Mouse (Mus musculus): ENCODE results near the gene Sppl3.
"Not testable (repeated sequence)": the region's sequence is repeated elsewhere in the genome, so short reads cannot be mapped to it uniquely, and the experiment has no call there.

The Sppl3 gene

DNA sequence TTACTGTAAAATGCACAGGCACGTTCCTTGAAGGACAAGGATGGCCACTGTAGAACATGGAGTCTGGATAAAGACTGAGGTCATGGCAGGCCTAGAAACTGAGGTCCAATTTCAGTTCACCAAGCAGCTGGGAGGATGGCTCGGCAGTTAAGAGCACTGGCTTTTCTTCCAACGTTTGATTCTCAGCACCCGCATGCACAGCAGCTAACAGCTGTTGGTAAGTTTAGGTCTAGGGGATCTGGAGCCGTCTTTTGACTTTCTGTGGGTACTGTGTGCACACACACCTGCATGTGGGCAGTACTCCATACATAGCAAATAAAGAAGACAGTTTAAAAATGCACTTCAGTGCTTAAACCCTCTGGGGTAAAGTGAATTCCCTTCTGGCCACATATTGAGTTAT lies 70.7 kb downstream of the Sppl3 start:
- no peak for DNase-seq

DNA sequence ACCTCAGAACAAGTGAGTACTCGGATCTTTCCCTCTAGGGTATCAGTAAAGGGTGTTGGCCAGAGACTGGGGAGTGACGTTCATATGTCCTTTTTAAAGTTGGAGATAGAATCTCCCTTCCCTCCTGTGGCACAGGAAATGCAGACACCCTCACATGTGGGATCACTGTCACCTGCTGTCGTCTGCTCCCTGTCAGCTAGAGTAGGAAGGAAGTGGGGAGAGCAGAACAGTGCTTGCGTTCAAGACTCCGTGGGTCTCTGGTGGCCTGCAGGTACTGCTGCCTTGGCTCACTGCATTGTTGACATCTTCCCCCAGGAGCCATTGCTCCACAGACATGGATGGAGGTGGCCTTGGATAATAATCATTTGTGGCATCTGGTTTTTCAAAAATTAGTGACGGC lies 72.6 kb downstream of the Sppl3 start:
- no peak for DNase-seq

DNA sequence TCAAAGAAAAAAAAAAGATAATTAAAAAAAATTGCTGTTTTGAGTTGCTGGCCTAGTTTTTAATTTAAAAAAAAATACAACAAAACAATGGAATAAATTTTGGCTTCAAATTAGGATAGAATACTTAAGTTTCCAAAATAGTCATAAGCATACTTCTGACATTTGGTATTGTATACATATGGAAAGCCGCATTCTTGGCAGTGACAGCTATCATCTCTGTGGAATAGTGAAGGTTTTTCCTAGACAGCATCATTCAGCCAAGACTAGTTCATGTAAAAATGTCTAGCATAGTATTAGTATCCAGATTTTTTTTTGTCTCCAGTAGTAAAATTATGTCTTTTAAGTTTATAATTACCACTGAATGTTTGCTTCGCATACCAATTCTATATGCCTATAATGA lies 74.7 kb downstream of the Sppl3 start:
- DNase-seq: no peak

DNA sequence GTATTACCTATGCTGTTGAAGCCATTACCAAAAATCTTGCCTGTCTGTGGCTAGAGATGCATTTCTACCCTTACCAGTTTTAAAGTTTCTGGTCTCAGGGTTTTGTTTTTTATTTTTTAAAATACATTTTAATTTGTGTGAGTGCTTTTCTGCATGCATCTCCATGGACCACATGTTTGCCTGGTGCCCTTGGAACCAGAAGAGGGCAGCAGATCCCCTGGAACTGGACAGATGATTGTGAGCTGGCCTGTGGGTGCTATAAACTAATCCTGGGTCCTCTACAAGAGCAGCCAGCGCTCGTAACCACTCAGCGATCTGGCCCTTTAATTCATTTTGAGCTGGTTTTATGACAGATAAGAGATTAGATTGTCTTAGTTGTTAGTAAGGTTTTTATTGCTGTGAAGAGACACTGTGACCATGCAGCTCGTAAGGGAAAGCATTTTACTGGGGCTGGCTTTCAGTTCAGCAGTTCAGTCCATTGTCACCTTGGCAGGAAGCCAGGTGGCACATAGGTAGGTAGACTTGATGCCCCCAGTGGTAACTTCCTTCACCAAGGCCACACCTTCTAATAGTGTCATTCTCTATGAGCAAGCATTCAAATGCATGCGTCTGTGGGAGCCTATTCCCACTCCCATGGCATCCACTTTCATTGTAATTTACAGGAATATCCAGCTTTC lies 78.8 kb downstream of the Sppl3 start:
- no peak for DNase-seq

DNA sequence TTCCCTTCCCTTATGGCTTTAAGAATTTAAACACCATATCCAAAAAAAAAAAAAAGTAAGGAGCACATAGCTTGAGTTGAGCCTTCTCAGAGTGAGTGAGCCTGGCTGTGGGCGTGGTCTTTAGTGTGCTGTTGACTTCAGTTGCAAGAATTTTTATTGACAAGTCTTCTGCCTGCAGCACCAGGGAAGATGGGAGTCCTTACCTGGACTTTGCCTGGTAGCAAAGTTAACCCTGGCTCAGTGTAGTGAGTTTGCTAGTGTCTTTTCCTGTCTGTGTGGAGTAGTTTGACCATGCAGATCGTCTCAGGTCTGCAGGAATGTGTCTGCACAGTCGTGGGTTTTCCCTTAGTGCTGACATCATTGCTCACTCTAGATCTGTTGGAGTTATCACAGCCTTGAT lies 80.1 kb downstream of the Sppl3 start:
- no peak for DNase-seq

DNA sequence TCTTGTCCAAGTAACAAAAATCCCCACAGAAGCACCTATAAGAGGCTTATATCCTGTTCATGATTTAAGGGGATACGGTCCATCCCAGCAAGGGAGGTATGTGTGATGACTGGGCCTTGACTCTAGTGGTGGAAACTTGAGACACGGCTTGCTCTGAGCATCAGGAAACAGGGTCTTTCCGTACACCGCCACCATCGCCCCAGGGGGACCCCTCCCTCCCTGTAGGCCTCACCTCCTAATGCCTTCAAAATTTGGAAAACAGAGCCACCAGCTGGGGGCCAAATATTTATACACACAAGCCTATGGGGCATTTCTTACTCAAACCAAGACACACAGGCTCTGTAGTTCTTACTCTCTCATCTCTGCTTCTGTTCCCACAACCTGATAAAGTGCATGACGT lies 80.8 kb downstream of the Sppl3 start:
- DNase-seq: no peak

DNA sequence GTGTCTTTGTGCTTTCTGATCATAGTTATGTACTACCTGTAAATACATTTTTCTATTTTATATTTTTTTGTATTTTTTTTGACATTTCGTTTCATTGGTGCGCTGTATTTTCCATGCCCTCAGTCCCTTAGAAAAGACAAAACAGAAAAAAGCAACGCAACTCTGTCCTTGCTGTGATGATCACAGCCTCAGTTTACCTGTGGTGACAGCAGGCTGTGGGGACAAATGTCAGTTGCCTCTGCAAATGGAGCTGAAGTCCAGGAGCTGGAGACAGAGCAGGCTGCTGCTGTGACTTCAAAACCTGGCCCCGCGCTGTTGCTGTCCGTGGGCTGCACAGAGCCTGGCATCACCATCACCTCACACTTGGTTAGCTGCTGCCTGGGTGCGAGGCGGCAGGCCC lies 87.3 kb downstream of the Sppl3 start, which contains the start of gene Gm10401:
Gene Gm10401, minus strand, starts transcription at position 101 of the 400 bp plus-strand sequence.
- no peak for DNase-seq

DNA sequence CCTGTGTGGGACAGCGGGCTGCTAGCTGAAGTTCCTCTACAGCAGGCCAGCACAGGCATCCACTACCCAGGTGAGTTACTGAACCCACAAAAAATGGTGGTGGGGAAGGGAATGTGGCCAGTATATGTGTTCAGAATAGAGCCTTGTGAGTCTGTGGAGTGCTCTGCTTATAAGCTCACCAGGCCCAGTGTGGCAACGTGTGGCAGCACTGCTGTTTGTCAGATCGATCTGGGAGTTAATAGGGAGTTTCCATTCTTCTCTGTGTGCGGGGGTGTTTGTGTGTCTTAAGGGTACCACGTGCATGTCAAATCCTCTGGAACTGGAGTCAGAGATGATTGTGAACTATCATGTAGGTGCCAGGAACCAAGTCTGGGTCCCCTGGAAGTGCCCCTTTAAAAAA lies 88.6 kb downstream of the Sppl3 start:
- no peak for DNase-seq

DNA sequence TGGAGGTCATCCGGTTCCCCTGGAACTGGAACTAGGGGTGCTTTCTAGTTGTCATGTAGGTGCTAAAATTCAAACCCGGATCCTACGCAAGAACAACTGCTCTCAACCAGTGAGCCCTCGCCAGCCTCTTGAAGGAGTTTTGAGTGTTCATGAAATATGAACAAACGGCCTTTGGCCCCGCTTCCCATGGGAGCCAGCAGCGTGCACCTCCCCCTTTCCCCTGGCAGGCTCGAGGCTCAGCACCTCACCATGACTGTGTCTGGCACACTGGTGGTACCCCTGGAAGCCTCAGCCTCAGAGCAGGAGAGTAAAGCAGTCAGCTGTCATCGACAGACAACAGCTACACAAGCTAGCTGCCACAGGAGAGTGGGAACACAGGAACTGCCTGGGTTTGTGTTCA lies 89.1 kb downstream of the Sppl3 start:
- DNase-seq: no peak

DNA sequence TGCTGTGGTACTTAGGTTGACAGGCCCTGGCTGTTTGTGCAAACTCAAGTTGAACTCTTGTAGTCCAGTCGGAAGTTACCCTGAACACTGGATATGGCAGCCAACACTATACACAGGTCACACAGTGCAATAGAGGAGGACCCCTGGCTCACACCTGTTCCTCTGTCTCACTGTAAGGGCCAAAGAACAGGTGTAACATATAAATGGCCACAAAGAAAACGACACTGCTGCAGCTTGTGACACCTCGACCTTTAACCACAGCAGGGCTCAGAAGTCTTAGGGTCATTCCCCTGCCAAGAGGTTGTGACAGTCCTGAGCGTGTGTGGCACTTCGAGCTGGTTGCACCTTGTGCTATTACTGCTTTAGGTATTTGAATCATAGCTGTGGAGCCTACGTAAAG lies 89.5 kb downstream of the Sppl3 start:
- no peak for DNase-seq

DNA sequence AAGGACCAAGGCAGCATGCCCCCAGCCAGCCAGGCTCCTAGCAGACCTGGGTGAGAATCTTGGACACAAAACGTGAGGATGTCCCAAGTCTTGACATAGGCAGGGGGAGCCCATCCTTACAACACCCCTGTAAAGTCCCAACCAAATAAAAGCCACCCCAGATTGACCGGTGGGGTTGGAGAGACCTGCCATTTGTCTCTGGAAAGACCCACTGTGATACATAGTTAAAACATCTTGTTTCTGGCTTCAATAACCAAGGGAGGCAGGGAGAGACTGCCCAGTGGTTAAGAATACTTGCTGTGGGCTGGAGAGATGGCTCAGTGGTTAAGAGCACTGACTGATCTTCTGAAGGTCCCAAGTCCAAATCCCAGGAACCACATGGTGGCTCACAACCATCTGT lies 91.3 kb downstream of the Sppl3 start:
- DNase-seq: no peak

DNA sequence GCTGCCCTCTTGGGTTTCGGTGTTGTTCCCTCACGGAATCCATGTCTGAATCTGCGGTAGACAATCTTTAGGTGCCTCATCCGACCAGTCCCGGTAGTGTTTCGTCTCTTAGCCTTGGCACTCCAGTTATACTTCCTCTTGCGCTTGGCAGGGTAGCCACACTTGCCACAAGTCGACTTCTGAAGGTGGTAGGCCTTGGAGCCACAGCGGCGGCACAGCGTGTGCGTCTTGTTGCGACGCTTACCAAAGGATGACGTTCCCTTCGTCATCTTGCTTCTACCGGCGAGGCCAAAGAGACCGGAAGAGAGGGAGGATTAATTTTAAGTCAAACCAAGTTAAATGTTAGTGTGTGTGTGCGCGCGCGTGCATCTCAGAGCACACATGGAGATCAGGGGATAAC lies 92.3 kb downstream of the Sppl3 start:
- DNase-seq: not testable (repeated sequence)

DNA sequence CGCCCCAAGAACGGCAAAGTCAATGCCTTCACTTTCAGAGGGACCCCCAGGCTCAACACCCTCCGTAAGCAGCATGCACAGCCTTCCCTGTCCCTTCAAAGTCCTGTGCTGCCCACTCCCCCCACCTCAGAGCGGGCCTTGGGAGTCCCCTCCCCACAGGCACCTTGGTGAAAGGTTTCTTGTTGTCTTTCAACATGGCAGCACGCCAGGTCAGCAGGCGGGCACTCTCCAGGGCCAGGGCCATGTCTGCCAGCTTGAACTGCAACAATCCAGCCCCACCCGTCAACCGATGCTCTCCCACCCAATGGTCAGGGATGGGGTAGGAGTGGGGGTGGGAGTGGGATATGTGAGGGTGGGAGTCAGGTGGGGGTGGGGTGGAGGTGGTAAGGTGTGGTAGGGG lies 100.2 kb downstream of the Sppl3 start:
- DNase-seq: no peak

DNA sequence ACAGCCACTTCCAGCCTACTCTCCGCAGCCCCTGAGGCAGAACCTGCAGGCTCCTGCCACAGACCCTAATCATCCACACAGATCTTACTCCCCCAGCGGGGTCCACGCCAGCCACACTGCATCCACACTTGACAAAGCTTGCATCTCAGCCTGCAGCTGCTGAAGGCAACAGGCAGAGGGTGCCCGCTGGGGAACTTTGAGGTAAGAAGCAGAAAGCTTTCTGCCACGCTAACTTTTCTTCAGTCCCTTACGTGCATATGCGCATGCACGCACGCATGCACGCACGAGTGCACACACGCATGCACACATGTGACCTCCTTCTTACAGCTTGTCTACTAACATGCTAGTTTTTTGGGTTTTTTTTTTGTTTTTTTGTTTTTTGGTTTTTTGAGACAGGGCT lies 102.3 kb downstream of the Sppl3 start:
- DNase-seq: no peak

DNA sequence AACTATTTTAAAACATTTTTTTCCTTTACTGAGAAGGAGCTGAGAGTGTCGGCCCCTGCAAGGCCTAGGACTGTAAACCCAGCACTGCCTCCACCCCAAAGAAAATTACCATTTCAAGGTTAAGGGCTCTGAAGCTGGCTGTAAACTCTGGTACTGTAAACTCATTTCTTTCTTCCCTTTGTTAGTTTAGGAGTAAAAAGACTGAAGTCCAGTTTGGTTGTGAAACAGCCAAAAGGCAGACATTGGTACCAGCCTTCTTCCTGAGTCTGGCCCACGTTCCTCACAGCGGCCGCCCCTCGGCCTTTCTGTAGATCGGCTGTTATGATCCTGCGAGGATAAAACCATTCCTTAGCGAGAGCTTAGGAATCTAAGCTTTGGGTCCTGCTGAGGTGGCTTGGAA lies 103.6 kb downstream of the Sppl3 start:
- no peak for DNase-seq

DNA sequence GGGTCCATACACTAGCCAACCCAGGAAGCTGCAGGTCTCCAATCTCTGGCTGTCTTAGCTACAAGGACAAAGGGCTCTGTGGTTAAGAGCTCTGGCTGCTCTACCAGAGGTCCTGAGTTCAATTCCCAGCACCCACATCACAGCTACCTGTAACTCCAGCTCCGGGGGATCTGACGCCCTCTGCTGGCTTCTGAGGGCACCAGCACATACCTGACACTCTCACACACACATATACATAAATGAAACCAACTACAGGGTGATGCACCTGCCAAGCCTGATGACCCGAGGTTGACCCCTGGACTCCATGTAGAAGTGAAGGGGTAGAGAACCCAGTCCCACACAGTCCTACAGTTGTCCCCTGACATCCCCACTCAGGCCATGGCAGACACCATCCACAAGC lies 105.5 kb downstream of the Sppl3 start:
- no peak for DNase-seq

DNA sequence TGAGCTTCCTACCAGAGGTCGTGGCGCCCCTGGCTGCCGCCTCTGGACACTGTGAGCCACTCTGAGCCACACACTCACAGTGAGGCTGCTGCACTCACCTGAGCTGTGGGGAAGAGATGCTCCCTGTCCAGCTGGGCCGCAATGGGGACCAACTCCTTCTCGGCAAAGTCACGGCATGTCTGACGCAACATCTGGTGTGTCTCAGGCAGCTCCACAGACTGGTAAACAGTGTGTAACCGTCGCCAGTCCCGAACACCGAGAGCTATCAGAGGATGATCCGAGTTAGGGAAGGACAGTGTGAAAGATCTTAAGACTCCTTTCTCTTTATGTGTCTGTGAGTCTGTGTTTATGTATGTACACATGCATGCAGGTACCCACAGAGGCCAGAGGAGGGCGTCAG lies 106.5 kb downstream of the Sppl3 start:
- no peak for DNase-seq

DNA sequence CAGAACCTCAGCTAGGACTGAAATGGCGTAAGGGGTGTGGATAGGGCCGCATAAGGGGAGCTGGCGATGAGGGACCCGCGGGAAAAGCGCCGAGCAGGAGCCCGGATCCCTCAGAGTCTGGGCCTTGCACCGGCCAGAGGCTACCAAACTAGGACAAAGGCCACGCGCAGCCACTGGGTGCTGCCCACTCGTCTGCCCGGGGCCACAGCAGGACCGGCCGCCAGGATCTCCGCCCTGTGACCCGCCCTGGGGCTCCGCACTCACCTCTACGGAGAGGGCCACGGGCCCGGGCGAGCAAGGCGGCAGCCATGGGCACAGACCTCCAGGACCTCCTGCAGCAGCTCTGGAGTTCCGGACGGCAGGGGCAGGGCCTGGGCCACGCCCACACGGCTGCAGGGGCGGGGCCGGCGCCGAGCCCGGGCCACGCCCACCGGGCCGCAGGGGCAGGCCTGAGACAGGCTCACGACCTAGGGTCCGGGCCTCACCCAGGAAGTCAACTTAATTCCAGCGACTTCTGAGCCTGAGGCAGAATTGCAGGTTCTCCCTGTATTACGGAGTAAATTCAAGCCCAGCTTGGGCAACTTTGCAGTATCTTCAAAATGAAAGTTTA lies 108.1 kb downstream of the Sppl3 start, which contains the start of gene Acads:
Gene Acads, minus strand, starts transcription at position 386 of the 610 bp plus-strand sequence.
- peak; percentile 35 to 72 for DNase-seq

DNA sequence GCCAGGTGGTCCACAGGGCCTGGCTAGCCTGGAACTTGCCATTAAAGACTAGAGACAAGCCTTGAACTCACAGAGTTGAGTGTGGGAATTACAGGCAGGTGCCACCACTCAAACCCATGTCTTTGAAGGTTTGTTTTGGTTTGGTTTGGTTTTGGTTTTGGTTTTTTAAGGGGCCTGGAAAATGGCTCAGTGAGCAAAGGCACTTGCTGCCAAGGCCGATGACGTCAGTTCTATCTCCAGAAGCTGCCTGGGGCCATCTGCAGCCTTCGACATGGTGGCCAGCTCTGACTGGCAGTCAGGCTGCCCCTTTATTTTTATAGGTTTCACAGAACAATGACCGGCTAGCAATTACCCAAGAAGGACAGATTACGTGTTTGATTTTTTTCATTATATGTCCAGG lies 110.0 kb downstream of the Sppl3 start:
- peak; percentile 62 to 68 for DNase-seq

DNA sequence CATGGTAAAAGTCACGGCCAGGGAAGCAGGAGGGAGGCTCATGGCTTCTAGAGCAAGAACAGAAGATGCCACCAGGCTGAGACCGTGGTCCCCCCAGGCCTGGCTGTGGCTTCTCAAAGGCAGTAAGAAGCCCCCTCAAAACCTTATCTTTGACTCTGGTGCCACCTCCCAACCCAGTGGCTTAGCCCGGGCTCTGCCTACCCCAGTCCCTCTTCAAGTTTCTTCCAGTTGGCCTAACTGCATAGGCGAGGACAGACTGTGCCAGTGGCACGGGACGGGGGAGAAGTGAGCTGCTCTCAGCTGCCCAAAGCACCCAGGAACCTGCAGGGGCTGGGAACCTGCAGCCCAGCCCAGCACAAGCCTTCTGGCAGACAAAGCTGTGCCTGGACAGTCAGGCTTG lies 113.8 kb downstream of the Sppl3 start:
- DNase-seq: no peak

DNA sequence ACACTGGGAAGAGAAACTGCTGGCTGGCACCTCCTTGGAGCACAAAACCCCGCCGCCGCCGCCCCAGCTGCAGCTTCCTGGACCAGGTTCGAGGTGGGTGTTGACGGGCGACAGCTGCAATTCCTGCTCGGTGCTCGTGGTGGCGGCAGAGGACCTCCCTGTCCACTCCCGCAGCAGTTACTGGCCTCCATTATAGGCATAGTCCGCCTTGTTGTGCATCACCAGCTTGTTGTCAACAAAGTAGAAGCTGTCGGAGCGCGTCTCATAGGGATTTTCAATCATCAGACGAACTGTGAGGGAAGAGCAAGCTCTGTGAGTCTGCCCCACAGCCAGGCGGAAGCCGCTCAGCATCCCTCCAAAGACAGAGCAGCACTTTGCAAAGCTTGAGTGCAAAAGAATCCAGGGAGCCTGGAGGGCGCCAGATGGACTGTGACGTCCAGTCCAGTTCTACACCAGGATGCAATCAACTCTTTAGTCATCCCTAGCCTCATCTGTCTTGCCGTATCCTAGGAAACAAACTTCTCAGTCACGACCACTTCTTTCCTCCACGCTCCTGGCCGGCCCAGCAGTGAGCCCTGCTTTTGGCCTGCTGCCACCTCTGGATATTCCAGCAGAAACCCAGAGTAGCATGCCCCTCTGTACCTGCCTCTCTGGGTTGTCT lies 114.4 kb downstream of the Sppl3 start:
- peak; percentile 88 to 92 for DNase-seq

DNA sequence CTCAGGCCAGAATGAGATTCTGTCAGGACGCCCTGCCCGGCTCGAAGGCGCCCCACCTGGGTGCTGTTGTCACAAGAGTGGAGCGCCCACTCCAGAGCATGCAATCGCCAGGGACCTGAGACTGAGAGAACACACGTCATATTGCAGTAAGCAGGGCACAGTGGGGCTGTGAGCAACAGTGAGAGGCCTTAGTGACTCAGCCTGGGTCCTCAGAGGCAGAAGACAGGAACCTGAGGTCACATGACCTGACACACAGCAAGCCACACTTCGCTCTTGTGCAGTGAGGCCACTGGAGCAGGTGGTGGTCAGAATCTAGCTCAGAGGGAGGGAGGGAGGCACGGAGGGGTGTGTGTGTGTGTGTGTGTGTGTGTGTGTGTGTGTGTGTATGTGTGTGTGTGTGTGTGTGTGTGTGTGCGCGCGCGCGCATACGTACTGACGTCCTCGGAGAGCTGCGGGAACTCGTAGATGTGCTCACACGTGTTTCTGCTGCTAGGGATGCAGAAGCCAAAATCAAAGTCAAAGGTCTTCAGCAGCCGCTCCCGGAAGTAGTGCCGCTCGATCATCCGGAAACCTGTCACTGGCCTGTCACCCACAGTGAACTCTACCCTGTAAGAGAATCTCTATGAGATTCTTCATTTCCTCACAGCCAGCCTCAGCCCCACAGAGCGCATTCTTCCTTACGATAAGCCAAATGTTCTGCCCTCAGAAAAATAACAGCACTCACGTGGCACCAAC lies 115.8 kb downstream of the Sppl3 start:
- no peak for DNase-seq

DNA sequence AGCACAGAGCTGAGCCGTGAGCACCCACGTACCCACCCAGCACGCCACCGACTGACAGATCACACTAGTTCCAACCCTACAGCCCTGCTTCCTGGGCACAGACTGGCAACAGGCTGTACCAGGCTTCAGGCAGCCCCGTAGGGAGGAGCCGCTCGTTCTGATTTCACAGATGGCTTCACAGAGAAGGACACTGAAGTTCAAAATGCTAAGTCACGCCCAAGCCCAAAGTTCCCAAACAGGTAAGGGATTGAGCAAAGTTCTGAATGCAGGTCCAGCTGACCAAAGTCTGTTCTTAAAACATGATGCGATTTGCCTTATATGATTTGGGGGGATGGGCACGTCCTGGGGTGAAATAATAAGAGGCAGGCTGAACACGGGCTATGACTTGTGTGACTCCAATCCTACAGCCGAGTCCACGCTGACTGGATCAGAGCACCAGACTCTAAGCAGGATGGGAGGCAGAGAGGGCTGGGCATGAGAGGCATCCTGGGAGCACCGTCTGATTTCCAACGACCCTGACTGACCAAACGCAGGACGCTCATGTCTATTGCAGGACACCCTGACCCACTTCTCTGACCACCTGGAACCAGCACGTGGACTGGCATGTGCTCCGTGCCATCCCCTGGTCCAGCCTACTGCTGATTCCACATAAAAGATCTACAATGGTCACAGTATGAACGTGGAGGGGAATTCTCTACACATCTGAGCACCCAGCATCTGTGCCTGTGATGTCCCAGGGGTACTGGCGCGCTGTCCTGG lies 116.7 kb downstream of the Sppl3 start:
- peak in 1 of 2 experiments; percentile 60 for DNase-seq

Measured in cerebellum, adult 18-20 months (tissue).